Mouse (Mus musculus) urinary bladder, adult 18-20 months (tissue): ENCODE measurements around the gene Ldlr.
A peak's percentile ranks its signal among the peaks of the same experiment; 100 is the strongest.
"Not testable (repeated sequence)": the region's sequence is repeated elsewhere in the genome, so short reads cannot be mapped to it uniquely, and the experiment has no call there.

Source experiments
- DNase-seq, 2 experiments: peaks; one replicate each; pipeline ENCODE4 v3.0.0; 2022; ENCODE audit warnings: low spot score in 2 of 2, mixed read lengths in 2 of 2

The Ldlr gene

GRCm38 (mm10) chr9:21754516-21755321 lies 31.4 kb downstream of the Ldlr start:
- DNase-seq: no peak

GRCm38 (mm10) chr9:21758576-21759529 lies 35.6 kb downstream of the Ldlr start:
- no peak for DNase-seq

DNA sequence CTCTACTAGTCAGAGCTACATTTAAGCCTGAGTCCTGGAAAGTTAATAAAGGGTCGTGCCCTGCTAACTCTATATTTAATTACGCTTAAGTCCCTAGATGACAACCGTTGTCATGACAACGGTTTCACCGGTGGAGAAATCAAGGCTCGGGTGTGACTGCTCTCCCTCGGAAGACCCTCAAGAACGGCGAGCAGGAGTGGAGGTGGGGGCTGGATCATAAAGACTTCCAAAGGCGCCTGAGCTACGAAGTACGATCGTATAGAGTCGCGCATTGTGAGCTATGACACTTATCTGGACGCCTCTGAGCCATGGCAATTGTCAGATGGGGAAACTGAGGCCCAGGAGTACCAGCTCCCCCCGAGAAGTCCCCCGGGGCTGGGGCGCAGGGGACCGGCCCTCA lies 36.4 kb downstream of the Ldlr start:
- DNase-seq: no peak

GRCm38 (mm10) chr9:21760155-21761088 lies 37.1 kb downstream of the Ldlr start, which contains the start of gene Spc24:
Gene Spc24 (minus strand): TSS chr9:21760303.
- DNase-seq: peak; percentile 91 to 92

GRCm38 (mm10) chr9:21762135-21762534 lies 38.9 kb downstream of the Ldlr start:
- peak in 1 of 2 experiments; percentile 32 for DNase-seq

DNA sequence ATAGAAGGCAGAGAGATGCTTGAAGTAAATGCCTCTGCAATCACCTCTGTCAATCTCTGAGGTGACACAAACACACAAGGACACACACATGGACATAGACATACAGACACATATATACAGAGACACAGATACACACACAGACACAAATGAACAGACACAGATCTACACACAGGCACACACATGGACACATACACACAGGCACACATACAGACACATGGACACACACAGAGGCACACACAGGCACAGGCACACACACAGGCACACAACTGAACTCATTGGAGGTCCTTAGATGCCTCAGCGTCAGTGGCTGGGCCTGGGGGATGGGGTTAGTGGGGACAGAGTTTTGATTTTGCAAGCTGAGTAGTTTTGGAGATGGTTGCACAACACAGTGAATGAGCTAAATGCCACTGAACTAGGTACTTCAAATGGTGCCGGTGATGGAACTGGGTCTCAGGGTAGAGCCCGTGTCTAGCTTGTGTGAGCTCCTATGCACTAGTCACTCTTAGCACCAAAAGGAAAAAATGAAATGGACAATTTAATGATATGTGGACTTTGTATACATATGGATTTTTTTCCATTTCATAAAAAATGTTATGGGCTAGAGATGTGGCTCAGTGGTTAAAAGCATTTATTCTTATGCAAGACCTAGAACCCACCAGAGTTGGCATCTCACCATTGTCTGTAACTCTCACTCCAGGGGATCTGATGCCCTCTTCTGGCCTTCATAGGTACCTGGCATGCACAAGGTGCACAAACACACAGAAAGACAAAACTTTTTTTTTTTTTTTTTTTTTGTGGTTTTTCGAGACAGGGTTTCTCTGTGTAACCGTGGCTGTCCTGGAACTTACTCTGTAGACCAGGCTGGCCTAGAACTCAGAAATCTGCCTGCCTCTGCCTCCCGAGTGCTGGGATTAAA lies 41.1 kb downstream of the Ldlr start:
- no peak for DNase-seq

DNA sequence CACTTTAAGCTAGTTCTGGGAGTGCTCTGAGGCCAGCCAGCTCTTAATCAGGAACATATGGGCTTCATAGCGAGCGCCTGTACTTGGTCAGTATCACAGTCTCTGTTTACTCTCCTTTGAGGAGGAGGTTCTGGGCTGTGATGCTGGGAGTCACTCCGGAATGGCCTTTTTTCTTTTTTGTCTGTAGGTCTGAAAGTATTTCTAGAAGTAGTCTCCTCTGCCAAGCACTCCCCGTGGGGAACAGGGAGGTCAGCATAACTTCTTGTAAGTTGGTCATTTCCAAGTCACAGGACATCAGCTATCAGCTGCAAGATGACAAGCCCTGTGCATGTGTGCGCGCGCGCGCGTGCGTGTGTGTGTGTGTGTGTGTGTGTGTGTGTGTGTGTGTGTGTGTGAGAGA lies 44.6 kb downstream of the Ldlr start:
- DNase-seq: no peak

- DNase-seq: no peak
Measured at GRCm38 (mm10) chr9:21768511-21769411, 45.5 kb downstream of the Ldlr start.

- DNase-seq: no peak
Measured at GRCm38 (mm10) chr9:21769558-21770183, 46.4 kb downstream of the Ldlr start.

DNA sequence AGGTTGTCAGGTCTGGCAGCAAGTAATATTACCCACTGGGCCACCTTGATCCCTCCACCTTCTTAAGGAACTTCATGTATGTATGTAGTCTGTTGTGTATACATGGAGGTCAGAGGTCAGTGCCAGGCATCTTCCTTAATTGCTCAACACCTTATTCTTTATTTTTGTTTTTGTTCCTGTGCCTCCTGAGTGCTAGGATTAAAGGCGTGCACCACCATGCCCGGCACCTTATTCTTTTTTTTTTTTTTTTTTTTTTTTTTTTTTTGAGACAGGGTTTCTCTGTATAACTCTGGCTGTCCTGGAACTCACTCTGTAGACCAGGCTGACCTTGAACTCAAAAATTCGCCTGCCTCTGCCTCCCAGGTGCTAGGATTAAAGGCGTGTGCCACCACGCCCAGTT lies 50.1 kb downstream of the Ldlr start:
- DNase-seq: not testable (repeated sequence)

DNA sequence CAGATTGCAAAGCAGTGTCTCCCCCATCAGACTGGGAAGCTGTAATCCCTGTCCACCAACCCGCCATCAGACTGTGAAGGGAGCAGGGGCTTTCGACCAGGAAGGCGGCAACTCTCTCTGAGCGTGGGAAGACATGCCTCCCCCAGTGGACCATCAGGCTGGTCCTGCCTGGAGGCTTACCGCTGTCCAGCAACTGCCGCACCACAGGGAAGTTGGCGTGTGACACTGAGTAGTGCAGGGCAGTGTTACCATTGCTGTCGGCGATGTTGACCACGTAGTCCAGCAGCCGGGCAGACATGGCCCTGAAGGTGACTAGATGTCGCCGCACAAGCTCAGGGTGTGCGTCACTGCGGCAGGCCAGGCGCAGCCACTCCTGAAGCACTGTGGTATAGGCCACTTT lies 51.1 kb downstream of the Ldlr start:
- no peak for DNase-seq

GRCm38 (mm10) chr9:21777726-21778125 lies 54.4 kb downstream of the Ldlr start:
- no peak for DNase-seq

DNA sequence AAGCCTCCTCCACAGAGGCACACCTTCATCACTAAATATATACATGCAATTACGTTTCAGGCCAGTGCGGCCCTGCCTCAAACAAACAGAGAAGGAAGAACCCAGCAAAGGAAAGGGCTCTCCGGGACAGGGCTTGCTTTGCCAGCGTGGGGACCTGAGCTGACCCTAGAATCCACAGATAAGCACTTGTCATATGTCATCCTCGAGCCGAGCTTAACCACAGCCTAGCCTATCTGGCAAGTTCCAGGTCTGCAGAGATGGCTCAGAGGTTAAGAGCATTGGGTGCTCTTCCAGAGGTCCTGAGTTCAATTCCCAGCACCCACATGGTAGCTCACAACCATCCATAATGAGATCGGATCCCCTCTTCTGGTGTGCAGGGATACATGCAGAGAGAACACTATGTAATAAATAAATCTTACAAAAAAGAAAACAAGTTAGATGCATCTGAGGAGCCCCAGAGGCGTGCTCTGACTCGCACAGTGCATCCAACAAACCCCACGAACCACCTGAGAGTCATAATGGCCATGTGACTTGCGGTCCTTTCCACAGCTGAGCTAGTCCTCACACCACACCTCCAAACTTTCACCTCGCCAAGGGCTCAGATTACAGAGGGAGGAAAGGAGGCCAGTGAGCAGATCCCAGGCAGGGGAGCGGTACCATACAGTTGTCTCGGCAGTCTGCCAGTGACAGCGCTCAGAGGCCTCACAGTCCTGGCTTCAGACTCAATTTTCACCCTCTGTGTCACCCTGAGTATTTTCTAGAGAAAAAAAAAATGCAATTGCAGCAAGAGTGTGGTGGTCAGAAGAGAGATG lies 58.6 kb downstream of the Ldlr start:
- DNase-seq: peak in 1 of 2 experiments; percentile 50

- DNase-seq: no peak
Measured at GRCm38 (mm10) chr9:21784517-21785307, 61.4 kb downstream of the Ldlr start.

DNA sequence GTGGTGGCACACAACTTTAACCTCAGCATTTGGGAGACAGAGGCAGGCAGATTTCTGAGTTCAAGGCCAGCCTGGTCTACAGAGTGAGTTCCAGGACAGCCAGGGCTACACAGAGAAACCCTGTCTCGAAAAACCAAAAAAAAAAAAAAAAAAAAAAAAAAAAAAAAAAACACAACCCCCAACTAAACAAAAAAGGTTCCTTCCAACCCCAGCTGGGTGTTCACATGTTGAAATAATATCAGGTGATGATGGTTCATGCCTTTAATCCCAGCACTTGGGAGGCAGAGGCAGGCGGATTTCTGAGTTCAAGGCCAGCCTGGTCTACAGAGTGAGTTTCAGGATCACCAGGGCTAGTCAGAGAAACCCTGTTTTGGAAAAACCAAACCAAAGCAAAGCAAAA lies 63.0 kb downstream of the Ldlr start:
- DNase-seq: not testable (repeated sequence)

- DNase-seq: peak in 1 of 2 experiments; percentile 66
Measured at GRCm38 (mm10) chr9:21786906-21787305, 63.6 kb downstream of the Ldlr start.

GRCm38 (mm10) chr9:21787654-21788053 lies 64.4 kb downstream of the Ldlr start:
- DNase-seq: no peak
